Mouse (Mus musculus): Measurements from ENCODE around the gene Dennd1b. TPM values are rescaled to one million over a fixed set of nuclear protein-coding genes. Genes with fewer than 3 reads are reported as not detected.

The Dennd1b gene
- total RNA-seq, 2 experiments from 2014 or later: 19.0 to 35.0 TPM

DNA sequence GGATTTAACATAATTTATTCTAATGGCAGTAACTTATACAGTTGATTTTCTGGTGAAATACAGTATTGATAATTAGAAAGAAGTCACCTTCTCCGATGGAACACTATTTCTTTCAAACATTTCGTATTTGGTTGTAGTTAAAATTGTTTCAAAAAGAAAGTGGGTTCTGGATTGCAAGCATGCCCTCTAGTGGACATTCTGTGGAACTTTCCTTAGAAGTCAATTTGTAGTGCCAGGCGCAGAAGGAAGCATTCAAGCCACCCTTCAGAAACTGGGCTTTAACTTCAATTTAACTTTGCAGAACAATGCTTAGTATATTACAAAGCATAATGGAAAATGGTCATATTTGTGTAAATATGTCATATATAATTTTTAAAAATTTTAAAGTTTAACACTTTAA, 193.2 kb downstream of the Dennd1b start:
- ATAC-seq (replicated peaks; ENCODE audit: poor library complexity, severe bottlenecking): peak; percentile 58; the same call in 1 of the 2 replicates

DNA sequence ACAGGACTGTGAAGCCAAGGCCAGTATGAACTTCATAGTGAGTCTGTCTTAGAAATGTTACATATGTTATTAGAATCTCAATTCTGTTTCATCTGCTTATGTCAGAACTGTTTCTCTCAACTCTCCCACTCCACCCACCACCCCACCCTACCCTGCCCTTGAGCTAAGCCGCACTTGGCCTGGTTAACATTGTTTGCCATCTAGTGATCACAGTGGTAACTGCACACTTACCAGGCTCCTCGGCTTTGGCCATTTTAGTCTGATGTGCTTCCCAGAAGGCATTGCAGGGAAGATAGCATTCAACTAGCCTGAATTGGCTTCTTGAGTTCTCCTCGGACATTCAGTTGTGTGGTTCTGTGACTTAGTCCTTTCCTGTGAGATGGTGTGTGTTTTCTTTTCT, 198.4 kb downstream of the Dennd1b start:
- peak; percentile 51 for ATAC-seq (replicated peaks; ENCODE audit: poor library complexity, severe bottlenecking)

GRCm38 (mm10) chr1:139162814-139163213, 199.6 kb downstream of the Dennd1b start:
- peak; percentile 71 for ATAC-seq (replicated peaks; ENCODE audit: poor library complexity, severe bottlenecking)

DNA sequence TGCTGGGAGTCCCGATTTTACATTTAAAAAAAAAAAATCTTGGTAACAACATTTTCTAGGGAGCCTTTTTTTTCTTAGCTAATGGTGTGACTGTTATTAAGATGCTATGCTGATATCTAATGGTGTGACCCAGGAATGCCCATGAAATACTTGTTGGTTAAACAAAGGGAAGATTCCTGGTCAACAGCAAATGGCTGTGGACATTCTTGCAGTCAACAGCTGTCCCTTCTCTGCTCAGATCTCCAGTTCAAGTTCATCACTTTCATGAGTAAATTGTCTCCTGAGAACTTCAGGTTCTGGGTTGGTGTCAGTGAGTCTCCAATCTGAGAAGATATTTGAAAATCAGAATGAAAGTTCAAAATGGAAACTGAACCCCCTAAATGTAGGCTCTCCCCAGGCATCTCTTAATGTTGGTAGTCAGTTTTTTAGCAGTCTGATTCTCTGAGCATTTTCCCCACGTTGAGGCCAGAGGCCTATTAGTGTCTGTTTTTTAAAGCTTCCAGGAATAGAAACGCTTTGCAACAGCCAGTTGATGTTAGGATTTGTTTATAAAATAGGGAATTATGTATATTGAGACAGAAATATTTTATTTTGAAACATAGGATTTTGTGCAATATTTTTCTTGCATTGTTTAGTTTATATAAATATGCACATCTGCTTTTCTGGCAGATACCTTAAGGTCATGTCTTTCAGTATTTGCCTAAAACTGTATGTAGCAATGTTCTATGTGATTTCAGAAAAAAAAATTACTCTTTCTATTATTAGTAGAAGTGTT, 211.0 kb downstream of the Dennd1b start:
- ATAC-seq (replicated peaks; ENCODE audit: poor library complexity, severe bottlenecking): no peak

DNA sequence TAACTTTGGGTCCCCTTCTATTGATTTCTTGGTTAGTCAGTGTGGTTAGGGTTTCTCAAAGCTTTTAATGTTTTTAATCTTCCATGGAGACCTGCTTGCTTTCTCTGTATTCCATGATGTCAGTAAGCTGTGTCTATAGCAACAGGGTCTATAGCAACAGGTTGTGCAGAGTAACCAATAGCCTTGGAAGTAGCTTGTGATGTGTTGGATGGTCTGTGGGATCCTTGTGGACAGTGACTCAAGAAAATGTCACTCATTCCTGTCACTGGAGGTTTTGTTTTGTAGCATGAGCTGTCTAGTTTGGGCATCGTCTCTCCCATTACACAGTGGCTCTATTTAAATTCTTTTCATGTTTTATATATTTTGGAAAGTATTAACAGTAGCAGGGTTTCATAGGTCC, 216.5 kb downstream of the Dennd1b start:
- no peak for ATAC-seq (replicated peaks; ENCODE audit: poor library complexity, severe bottlenecking)

DNA sequence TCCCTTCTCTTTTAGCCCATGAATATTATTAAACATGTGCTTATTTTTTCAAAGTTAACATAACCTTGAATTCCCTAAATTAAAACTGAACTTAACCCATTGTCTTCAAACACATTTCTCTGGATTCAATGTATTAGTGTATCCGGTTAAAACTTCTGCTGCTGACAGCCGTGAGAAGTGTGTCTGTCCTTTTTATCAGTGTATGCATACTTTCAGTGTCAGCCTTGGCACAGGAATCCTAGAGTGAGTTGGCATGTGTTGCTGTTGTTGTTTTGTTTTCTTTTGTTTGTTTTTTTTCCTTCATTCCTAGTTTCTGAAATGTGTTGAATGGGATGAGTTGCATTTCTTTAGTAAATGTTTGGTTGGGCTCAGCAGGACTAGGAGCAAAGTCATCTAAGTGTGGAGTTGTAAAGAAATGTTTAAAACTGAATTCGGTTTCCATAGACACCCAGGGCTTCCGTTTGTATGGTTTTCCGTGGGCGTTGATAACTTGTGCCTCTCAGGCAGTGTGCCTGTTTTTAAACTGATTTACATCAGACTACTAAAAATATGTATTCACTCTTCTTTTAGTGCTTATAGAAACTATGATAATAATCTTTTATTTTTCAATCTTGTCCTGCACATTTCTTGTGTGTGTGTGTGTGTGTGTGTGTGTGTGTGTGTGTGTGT, 217.4 kb downstream of the Dennd1b start:
- no peak for ATAC-seq (replicated peaks; ENCODE audit: poor library complexity, severe bottlenecking)

GRCm38 (mm10) chr1:139192635-139193034, 229.4 kb downstream of the Dennd1b start:
- ATAC-seq (replicated peaks; ENCODE audit: poor library complexity, severe bottlenecking): no peak

DNA sequence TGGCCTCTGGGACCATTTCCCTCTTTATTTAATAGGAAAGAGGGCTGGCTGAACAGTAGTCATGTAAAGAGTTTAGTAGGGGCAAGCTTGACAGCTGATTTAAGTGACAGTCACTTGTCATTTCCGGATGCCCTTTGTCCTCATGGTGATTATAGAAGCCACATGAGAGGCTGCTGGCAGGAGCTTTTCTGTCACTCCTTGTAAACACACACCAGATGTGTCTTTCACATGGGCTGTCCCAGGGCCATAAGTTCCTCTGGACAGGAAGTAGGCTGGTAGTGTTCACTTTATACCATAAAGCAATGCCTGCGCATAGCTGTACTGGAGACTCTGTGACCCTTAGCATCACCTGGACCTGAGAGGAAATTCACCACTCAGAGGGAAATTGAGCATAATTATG, 230.8 kb downstream of the Dennd1b start:
- no peak for ATAC-seq (replicated peaks; ENCODE audit: poor library complexity, severe bottlenecking)

DNA sequence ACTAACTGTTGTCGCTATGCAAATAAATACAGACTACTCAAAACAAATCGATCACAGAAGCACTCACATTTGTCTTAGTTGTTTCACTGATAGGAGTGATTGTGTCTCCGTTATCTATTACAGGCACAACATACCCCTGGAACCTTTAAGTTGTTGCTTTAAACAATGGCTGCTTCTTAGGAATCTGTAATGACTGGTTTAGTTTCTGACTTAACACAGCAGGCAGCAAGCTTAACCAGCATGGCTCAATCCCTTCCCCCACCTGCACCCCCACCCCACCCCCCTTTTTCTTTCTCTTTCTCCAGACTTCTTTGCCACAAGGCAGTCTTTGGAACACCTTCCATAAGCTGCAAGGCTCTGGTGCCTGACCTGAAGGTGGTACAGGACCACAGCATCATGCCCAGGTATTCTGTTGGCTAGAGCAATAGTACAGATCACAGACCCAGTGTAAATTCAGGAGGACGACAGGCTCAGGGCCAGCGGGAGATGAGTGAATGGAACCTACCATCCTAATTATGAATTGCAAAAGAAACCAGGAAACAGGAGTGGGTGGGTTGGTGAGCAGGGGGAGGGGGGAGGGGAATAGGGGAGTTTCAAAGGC, 231.3 kb downstream of the Dennd1b start:
- no peak for ATAC-seq (replicated peaks; ENCODE audit: poor library complexity, severe bottlenecking)

GRCm38 (mm10) chr1:139203026-139203425, 239.8 kb downstream of the Dennd1b start:
- no peak for ATAC-seq (replicated peaks; ENCODE audit: poor library complexity, severe bottlenecking)

GRCm38 (mm10) chr1:139206259-139206658, 243.0 kb downstream of the Dennd1b start:
- peak; percentile 40 for ATAC-seq (replicated peaks; ENCODE audit: poor library complexity, severe bottlenecking)

DNA sequence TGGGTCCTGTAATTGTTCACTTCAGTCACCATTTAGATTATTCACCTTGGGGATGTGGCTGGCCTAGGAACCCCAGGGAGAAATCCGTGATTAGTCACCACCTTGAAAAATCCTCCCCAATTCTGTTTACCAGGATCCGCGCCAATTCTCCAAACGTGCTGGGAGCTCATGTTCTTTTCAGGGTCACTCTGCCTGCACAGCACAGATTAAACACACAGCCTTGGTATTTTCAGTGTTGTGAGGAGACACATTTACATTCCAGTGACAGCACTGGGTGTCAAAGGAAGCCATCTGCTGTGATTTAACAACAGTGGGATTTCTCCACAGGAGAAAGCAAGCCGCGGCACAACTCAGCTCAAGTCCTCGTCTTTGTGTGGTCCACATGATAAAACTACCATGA, 246.6 kb downstream of the Dennd1b start:
- ATAC-seq (replicated peaks; ENCODE audit: poor library complexity, severe bottlenecking): no peak

DNA sequence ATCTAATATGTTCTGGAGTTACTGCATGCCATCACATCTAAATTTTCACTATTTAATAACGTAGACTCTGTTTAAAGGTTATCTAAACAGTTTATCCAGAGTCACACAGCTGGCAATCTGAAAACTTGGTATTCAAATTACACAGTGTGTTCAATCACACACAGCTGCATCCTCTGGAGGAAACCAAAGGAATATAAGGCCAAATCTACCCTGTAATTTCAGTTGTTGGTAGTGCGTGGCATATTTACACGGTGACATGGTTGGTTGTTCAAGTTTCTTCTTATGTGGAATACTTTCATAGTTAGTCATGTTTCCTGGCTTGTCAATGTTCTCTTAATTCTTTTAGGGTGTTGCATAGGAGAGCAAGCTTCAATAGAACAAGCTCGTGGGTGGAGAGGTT, 247.3 kb downstream of the Dennd1b start:
- no peak for ATAC-seq (replicated peaks; ENCODE audit: poor library complexity, severe bottlenecking)

DNA sequence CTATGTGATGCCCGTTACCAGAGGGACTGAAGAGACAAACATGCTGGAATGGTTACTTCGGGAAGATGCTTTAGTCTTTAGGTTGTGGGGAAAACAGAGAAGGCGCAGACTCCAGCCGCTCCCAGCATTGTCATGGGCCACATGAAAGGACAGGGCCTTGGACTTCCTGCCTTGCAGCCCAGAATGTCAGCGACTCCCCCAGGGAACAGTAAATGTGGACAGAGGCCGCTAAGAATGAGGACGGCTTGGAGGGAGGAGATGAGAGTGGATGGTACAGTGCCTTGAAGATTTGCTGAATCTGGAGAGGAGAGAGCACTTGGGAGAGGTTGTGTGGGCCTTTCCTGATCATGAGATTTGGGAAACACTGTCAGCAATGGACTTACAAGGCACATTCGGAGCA, 252.1 kb downstream of the Dennd1b start:
- no peak for ATAC-seq (replicated peaks; ENCODE audit: poor library complexity, severe bottlenecking)

GRCm38 (mm10) chr1:139223804-139224203, 260.6 kb downstream of the Dennd1b start:
- no peak for ATAC-seq (replicated peaks; ENCODE audit: poor library complexity, severe bottlenecking)

GRCm38 (mm10) chr1:139224309-139224949, 261.2 kb downstream of the Dennd1b start:
- no peak for ATAC-seq (replicated peaks; ENCODE audit: poor library complexity, severe bottlenecking)

Other genes with a start within 250 kb of the Dennd1b start
- not detected in 2 replicates for gene Lhx9, start 114.9 kb upstream of the Dennd1b start, total RNA-seq (2014; fragmentation: Nextera tagmentation)
- not detected in 2 replicates for gene Lhx9, start 114.9 kb upstream of the Dennd1b start, total RNA-seq (2017)
- gene 2310009B15Rik, start 106.6 kb upstream of the Dennd1b start, total RNA-seq (2014; fragmentation: Nextera tagmentation): 13.2 and 22.3 TPM in 2 replicates
- 10.2 and 15.2 TPM in 2 replicates for gene 2310009B15Rik, start 106.6 kb upstream of the Dennd1b start, total RNA-seq (2017)